Mouse (Mus musculus): ENCODE measurements around the gene Gm27027.

DNA sequence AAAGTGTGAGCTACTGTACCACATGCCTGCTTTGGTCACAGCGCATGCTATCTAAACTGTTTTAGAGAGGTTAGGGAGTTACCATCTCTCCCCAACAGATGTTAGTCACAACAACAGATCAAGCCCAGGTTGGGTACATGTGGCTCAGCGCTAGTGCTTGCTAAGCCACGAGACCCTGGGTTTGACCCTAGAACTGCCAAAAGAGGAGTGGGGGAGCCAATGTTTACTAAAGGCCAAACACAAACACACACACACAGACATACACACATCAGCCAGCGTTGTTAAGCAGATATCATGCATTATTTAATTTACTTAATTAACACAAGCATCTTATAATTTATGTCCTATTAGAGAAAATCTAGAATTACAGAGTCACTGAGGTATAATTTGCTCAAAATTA lies 5.8 kb upstream of the Gm27027 start:
- TF ChIP-seq EP300 (IDR thresholded peaks at IDR 0.05; ENCODE audit: low read depth) = no peak
- TF ChIP-seq CTCF (IDR thresholded peaks at IDR 0.05; ENCODE audit: low read depth) = no peak

Data from liver, postnatal 0 days (tissue).